Mouse (Mus musculus): ENCODE data around the gene Atp10a.
A peak's percentile ranks its signal among the peaks of the same experiment; 100 is the strongest.

The Atp10a gene

GRCm38 (mm10) chr7:58655866-58656265, at the start of gene Atp10a:
Atp10a (plus strand) TSS chr7:58656166.
- DNase-seq (ENCODE audit: low read depth), result no peak

- DNase-seq (ENCODE audit: low read depth), result no peak
Measured at GRCm38 (mm10) chr7:58618048-58618447, 37.9 kb upstream of the Atp10a start.

GRCm38 (mm10) chr7:58626305-58627155, 29.4 kb upstream of the Atp10a start:
- DNase-seq (ENCODE audit: low read depth), result peak; percentile 8

GRCm38 (mm10) chr7:58627381-58627780, 28.6 kb upstream of the Atp10a start:
- DNase-seq (ENCODE audit: low read depth), result no peak

GRCm38 (mm10) chr7:58629233-58629632, 26.7 kb upstream of the Atp10a start:
- no peak for DNase-seq (ENCODE audit: low read depth)

- DNase-seq (ENCODE audit: low read depth), result no peak
Measured at GRCm38 (mm10) chr7:58633683-58634082, 22.3 kb upstream of the Atp10a start.

GRCm38 (mm10) chr7:58639676-58640075, 16.3 kb upstream of the Atp10a start:
- DNase-seq (ENCODE audit: low read depth), result no peak

GRCm38 (mm10) chr7:58640456-58640855, 15.5 kb upstream of the Atp10a start:
- no peak for DNase-seq (ENCODE audit: low read depth)

GRCm38 (mm10) chr7:58641916-58642315, 14.1 kb upstream of the Atp10a start:
- DNase-seq (ENCODE audit: low read depth), result no peak

- DNase-seq (ENCODE audit: low read depth), result no peak
Measured at GRCm38 (mm10) chr7:58647404-58647803, 8.6 kb upstream of the Atp10a start.

GRCm38 (mm10) chr7:58657913-58658789, 2.2 kb downstream of the Atp10a start:
- peak; percentile 90 for DNase-seq (ENCODE audit: low read depth)

GRCm38 (mm10) chr7:58658790-58659405, 2.9 kb downstream of the Atp10a start:
- DNase-seq (ENCODE audit: low read depth), result peak; percentile 29

- DNase-seq (ENCODE audit: low read depth), result no peak
Measured at GRCm38 (mm10) chr7:58660046-58660445, 4.1 kb downstream of the Atp10a start.

- no peak for DNase-seq (ENCODE audit: low read depth)
Measured at GRCm38 (mm10) chr7:58660665-58661064, 4.7 kb downstream of the Atp10a start.

- DNase-seq (ENCODE audit: low read depth), result no peak
Measured at GRCm38 (mm10) chr7:58661076-58661475, 5.1 kb downstream of the Atp10a start.

GRCm38 (mm10) chr7:58668617-58669016, 12.7 kb downstream of the Atp10a start:
- DNase-seq (ENCODE audit: low read depth), result no peak

- no peak for DNase-seq (ENCODE audit: low read depth)
Measured at GRCm38 (mm10) chr7:58676075-58676474, 20.1 kb downstream of the Atp10a start.

- peak; percentile 96 for DNase-seq (ENCODE audit: low read depth)
Measured at GRCm38 (mm10) chr7:58677111-58677805, 21.3 kb downstream of the Atp10a start.

GRCm38 (mm10) chr7:58685967-58686366, 30.0 kb downstream of the Atp10a start:
- DNase-seq (ENCODE audit: low read depth), result peak; percentile 24

- DNase-seq (ENCODE audit: low read depth), result peak; percentile 87
Measured at GRCm38 (mm10) chr7:58686573-58686972, 30.6 kb downstream of the Atp10a start.

GRCm38 (mm10) chr7:58686997-58687396, 31.0 kb downstream of the Atp10a start:
- peak; percentile 9 for DNase-seq (ENCODE audit: low read depth)
